Mouse (Mus musculus): ENCODE data around the gene Olfr95. TPM values are rescaled to one million over a fixed set of nuclear protein-coding genes. Genes with fewer than 3 reads are reported as not detected.

The Olfr95 gene
- not detected for total RNA-seq (2023)

DNA sequence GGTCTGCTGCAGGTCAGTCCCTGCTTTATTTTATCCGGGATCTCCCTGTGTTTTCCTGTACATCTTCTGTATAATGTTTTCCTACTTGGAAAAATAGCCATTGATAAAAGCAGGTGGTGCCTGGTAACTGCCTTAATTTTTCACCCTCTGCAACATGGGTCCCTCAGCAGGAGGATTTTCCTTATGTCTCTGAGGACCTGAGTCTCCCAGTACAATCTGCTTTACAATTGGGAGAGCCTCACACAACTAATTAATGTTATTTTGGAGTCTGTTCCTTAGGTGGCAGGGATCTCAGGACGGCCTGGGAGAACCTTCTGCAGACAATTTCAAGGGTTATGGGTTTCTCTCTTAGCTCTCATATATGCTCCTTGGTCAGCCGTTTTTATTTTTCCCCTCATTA lies at the start of gene Olfr95:
Gene Olfr95, minus strand, starts transcription at position 101 of the 400 bp plus-strand sequence.

GRCm38 (mm10) chr17:37237230-37237629 lies 24.3 kb upstream of the Olfr95 start, which contains the start of gene Olfr97:
Gene Olfr97, minus strand, starts transcription at chr17:37237330.

DNA sequence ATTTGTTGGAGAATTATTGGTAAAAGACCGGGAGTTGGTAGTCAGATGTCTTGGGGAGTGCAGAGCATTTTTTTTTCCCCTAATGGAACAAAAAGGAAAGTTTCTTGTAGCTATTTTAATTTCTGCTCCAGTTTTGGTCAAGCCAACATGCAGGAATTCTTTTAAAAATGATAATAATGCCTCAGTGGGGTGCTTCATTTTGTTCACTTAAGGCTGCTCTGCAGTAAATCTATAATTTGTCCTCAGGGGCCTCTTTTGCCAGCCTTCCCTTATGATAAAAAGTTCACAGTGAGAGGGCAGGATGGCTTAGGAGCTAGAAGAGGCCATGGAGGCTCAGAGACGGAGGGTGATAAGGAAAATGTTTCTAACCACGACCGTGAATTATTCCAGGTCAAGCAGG lies 6.9 kb upstream of the Olfr95 start, which contains the start of gene Olfr96:
Gene Olfr96, plus strand, starts transcription at position 301 of the 400 bp plus-strand sequence.

GRCm38 (mm10) chr17:37200894-37201293 lies 12.0 kb downstream of the Olfr95 start, which contains the start of gene Olfr94:
Gene Olfr94, minus strand, starts transcription at chr17:37200994.

GRCm38 (mm10) chr17:37193656-37194055 lies 19.3 kb downstream of the Olfr95 start, which contains the start of gene Ubd:
Gene Ubd, plus strand, starts transcription at chr17:37193892.

GRCm38 (mm10) chr17:37161394-37161793 lies 51.5 kb downstream of the Olfr95 start, which contains the start of gene Olfr93:
Gene Olfr93, minus strand, starts transcription at chr17:37161494.

Other genes with a start within 250 kb of the Olfr95 start
- not detected for gene 2410137M14Rik, start 231.9 kb downstream of the Olfr95 start, total RNA-seq (2023)
- gene H2-M5, start 223.6 kb downstream of the Olfr95 start, total RNA-seq (2023), result not detected
- not detected for gene Zfp57, start 212.0 kb downstream of the Olfr95 start, total RNA-seq (2023)
- gene Mog, start 189.7 kb downstream of the Olfr95 start, total RNA-seq (2023), result not detected
- gene Gabbr1, start 167.2 kb downstream of the Olfr95 start, total RNA-seq (2023), result 10 to 100 TPM; 65.4 to 88.3 TPM
- gene Olfr90, start 124.6 kb downstream of the Olfr95 start, total RNA-seq (2023), result under 1 TPM; 0.20 to 0.59 TPM
- gene Olfr91, start 114.8 kb downstream of the Olfr95 start, total RNA-seq (2023), result not detected
- gene Olfr92, start 93.0 kb downstream of the Olfr95 start, total RNA-seq (2023), result not detected
- gene Olfr93, start 51.6 kb downstream of the Olfr95 start, total RNA-seq (2023), result not detected
- gene Ubd, start 19.2 kb downstream of the Olfr95 start, total RNA-seq (2023), result not detected
- gene Olfr94, start 12.1 kb downstream of the Olfr95 start, total RNA-seq (2023), result not detected
- not detected for gene Olfr96, start 7.0 kb upstream of the Olfr95 start, total RNA-seq (2023)
- not detected for gene Olfr97, start 24.2 kb upstream of the Olfr95 start, total RNA-seq (2023)
- gene Olfr98, start 50.6 kb upstream of the Olfr95 start, total RNA-seq (2023), result not detected
- 10 to 100 TPM; 49.0 to 49.1 TPM for gene H2-M3, start 57.1 kb upstream of the Olfr95 start, total RNA-seq (2023)
- gene Olfr99, start 70.3 kb upstream of the Olfr95 start, total RNA-seq (2023), result not detected
- gene Olfr101, start 91.2 kb upstream of the Olfr95 start, total RNA-seq (2023), result not detected
- not detected for gene Olfr102, start 103.9 kb upstream of the Olfr95 start, total RNA-seq (2023)
- gene Olfr103, start 126.6 kb upstream of the Olfr95 start, total RNA-seq (2023), result not detected
- gene Olfr104-ps, start 146.5 kb upstream of the Olfr95 start, total RNA-seq (2023), result not detected
- not detected for gene Olfr105-ps, start 165.9 kb upstream of the Olfr95 start, total RNA-seq (2023)
- gene Olfr106-ps, start 177.3 kb upstream of the Olfr95 start, total RNA-seq (2023), result not detected
- gene Olfr107, start 186.1 kb upstream of the Olfr95 start, total RNA-seq (2023), result not detected
- not detected for gene Olfr108, start 232.4 kb upstream of the Olfr95 start, total RNA-seq (2023)
- not detected for gene Olfr109, start 245.8 kb upstream of the Olfr95 start, total RNA-seq (2023)

All from B cell, adult 67 days (primary cell).